Comparison of ENCODE assay signal across 11 mouse cellular contexts in the genomic region with DNA sequence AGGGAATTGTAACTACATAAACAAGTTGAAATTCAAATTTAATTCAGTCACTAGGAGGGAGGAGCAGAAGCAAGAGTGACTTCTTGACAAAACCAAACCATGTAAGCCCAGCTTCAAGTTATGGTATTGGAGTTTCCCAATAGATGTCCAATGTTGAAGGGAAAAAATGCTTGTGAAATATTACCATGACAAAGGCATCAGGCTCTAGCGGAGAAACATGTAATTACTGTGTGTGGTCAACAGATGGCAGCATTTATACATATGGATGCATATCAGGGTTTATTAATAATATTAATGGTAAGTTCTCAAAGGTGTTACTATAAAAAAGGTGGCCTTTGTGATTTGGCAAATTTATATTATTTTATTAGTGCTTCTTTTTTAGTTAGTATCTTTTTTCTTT. TPM values are rescaled to one million over a fixed set of nuclear protein-coding genes. Genes with fewer than 3 reads are reported as not detected.
A peak's percentile ranks its signal among the peaks of the same experiment; 100 is the strongest.
DNase-seq lines count a peak whose midpoint lies in the region; ATAC-seq and TF ChIP-seq lines count a peak whose summit lies in the region.
"Had no signal": no experiment of that assay in that cellular context is flagged by ENCODE, and none has a peak within 500 bp of the region (broad histone marks: within the 10 kb centered on the region; RNA-seq: fewer than 3 reads in every experiment).

No protein-coding gene starts in this region.

- H3K9me3 ChIP-seq in intestine, postnatal 0 days (ENCODE audit: control insufficient read depth), result no peaks in the 10 kb centered on the region
- no peaks in the 10 kb centered on the region for H3K9me3 ChIP-seq in intestine, embryonic 16.5 days (ENCODE audit: control insufficient read depth, low read length)
- H3K9me3 ChIP-seq: embryonic facial prominence, embryonic 12.5 days; limb, embryonic 13.5 days; stomach, embryonic 15.5 days had no signal

- no peaks in the 10 kb centered on the region for H3K4me1 ChIP-seq in intestine, postnatal 0 days (replicated peaks; ENCODE audit: control insufficient read depth, insufficient read depth, low read length)
- no peaks in the 10 kb centered on the region for H3K4me1 ChIP-seq in intestine, embryonic 16.5 days (ENCODE audit: control insufficient read depth, insufficient read depth, low read length)
- H3K4me1 ChIP-seq: embryonic facial prominence, embryonic 12.5 days; limb, embryonic 13.5 days; stomach, embryonic 15.5 days had no signal

- TF ChIP-seq CTCF in intestine, postnatal 0 days (IDR thresholded peaks at IDR 0.05; ENCODE audit: low read depth), result peak; percentile 77

- no peak for ATAC-seq in intestine, postnatal 0 days
- no peak for ATAC-seq in intestine, embryonic 16.5 days
- ATAC-seq in inflammation-experienced regulatory T-cells, adult 6 months, result peak; percentile 63
- peak; percentile 61; the same call in 1 of the 2 replicates for ATAC-seq in neutrophil, adult 5-6 weeks (ENCODE audit: extremely low read depth, insufficient number of reproducible peaks, low FRiP score, poor library complexity, severe bottlenecking)
- no peak for ATAC-seq in erythroid progenitor cell, adult 5-6 weeks (replicated peaks; ENCODE audit: low FRiP score, poor library complexity, severe bottlenecking)

- no peaks in the 10 kb centered on the region for H3K36me3 ChIP-seq in intestine, postnatal 0 days (ENCODE audit: control insufficient read depth, insufficient read depth)
- no peaks in the 10 kb centered on the region for H3K36me3 ChIP-seq in intestine, embryonic 16.5 days (ENCODE audit: control insufficient read depth, insufficient read depth, low read length)
- H3K36me3 ChIP-seq: embryonic facial prominence, embryonic 12.5 days; limb, embryonic 13.5 days; stomach, embryonic 15.5 days had no signal

- peak; percentile 21 for DNase-seq in urinary bladder, postnatal 14 days (ENCODE audit: low spot score)
- DNase-seq in urinary bladder, adult 18-20 months (ENCODE audit: low spot score in 2 of 2), result no peak
- peak; percentile 50 to 64 for DNase-seq in cerebellum, postnatal 14 days

- no peak overlapping the region for H3K9ac ChIP-seq in intestine, postnatal 0 days (ENCODE audit: low read depth, low read length)
- no peak overlapping the region for H3K9ac ChIP-seq in intestine, embryonic 16.5 days (ENCODE audit: low read depth, low read length)
- H3K9ac ChIP-seq: embryonic facial prominence, embryonic 12.5 days; limb, embryonic 13.5 days; stomach, embryonic 15.5 days had no signal

- no peak overlapping the region for H3K4me3 ChIP-seq in intestine, postnatal 0 days (ENCODE audit: low read depth, low read length)
- H3K4me3 ChIP-seq in intestine, embryonic 16.5 days (ENCODE audit: low read length), result no peak overlapping the region
- H3K4me3 ChIP-seq: embryonic facial prominence, embryonic 12.5 days; limb, embryonic 13.5 days; stomach, embryonic 15.5 days had no signal

- H3K27ac ChIP-seq in intestine, postnatal 0 days (ENCODE audit: low read depth, low read length), result no peak overlapping the region
- H3K27ac ChIP-seq in intestine, embryonic 16.5 days (ENCODE audit: low read length), result no peak overlapping the region
- H3K27ac ChIP-seq: embryonic facial prominence, embryonic 12.5 days; limb, embryonic 13.5 days; stomach, embryonic 15.5 days had no signal

- no peak overlapping the region for H3K4me2 ChIP-seq in intestine, postnatal 0 days (replicated peaks; ENCODE audit: low read depth)
- no peak overlapping the region for H3K4me2 ChIP-seq in intestine, embryonic 16.5 days (ENCODE audit: low read depth, low read length)
- H3K4me2 ChIP-seq: embryonic facial prominence, embryonic 12.5 days; limb, embryonic 13.5 days; stomach, embryonic 15.5 days had no signal

- 0% methylated on average over 1 of the region's 1 CpGs for WGBS in intestine, postnatal 0 days
- 0% methylated on average over 1 of the region's 1 CpGs for WGBS in intestine, embryonic 16.5 days

- no peaks in the 10 kb centered on the region for H3K27me3 ChIP-seq in intestine, postnatal 0 days (replicated peaks; ENCODE audit: control insufficient read depth, insufficient read depth, low read length)
- no peaks in the 10 kb centered on the region for H3K27me3 ChIP-seq in intestine, embryonic 16.5 days (replicated peaks; ENCODE audit: control insufficient read depth, insufficient read depth, low read length)
- H3K27me3 ChIP-seq: embryonic facial prominence, embryonic 12.5 days; limb, embryonic 13.5 days; stomach, embryonic 15.5 days had no signal

RNA-seq across cellular contexts. Expression of a gene that starts 13.9 kb away (rescaled TPM):
- polyA plus RNA-seq in intestine, postnatal 0 days (2015; fragmentation: Nextera tagmentation; extraction: Ambion mirVana), result 1.3 and 1.6 TPM in 2 replicates
- 0.34 and 0.50 TPM in 2 replicates for polyA plus RNA-seq in intestine, embryonic 16.5 days (2015; fragmentation: Nextera tagmentation; extraction: Ambion mirVana)
- not detected for polyA plus RNA-seq in inflammation-experienced regulatory T-cells, adult 6 months (2017; shearing (Covaris generic))
- total RNA-seq in neutrophil, adult 5-6 weeks (2017), result not detected in 2 replicates
- not detected in 2 replicates for total RNA-seq in erythroid progenitor cell, adult 5-6 weeks (2015; ENCODE audit: low replicate concordance)
- total RNA-seq in erythroid progenitor cell, adult 5-6 weeks (2017; ENCODE audit: low replicate concordance), result not detected in 2 replicates
- polyA plus RNA-seq: embryonic facial prominence, embryonic 12.5 days; limb, embryonic 13.5 days; stomach, embryonic 15.5 days had no signal

RNA-seq across cellular contexts. Expression of a gene that starts 20.0 kb away (rescaled TPM):
- polyA plus RNA-seq in intestine, postnatal 0 days (2015; fragmentation: Nextera tagmentation; extraction: Ambion mirVana), result 0.68 and 1.0 TPM in 2 replicates
- polyA plus RNA-seq in intestine, embryonic 16.5 days (2015; fragmentation: Nextera tagmentation; extraction: Ambion mirVana), result 1.1 and 1.4 TPM in 2 replicates
- polyA plus RNA-seq in inflammation-experienced regulatory T-cells, adult 6 months (2017; shearing (Covaris generic)), result 1 to 10 TPM in 1 of 3 experiments, under 1 TPM in 2; 0.43 to 1.4 (median 0.69) TPM
- not detected in 2 replicates for total RNA-seq in neutrophil, adult 5-6 weeks (2017)
- total RNA-seq in erythroid progenitor cell, adult 5-6 weeks (2015; ENCODE audit: low replicate concordance), result not detected in 2 replicates
- total RNA-seq in erythroid progenitor cell, adult 5-6 weeks (2017; ENCODE audit: low replicate concordance), result not detected in 2 replicates

Comparison
In these comparisons a context has a peak if more than half of its experiments do, and no peak if none do; other contexts are left out.
1. DNase-seq: peak in urinary bladder, postnatal 14 days (single experiment) and cerebellum, postnatal 14 days (2 of 2); none in urinary bladder, adult 18-20 months (0 of 2).
2. ATAC-seq: peak in inflammation-experienced regulatory T-cells, adult 6 months (single experiment) and neutrophil, adult 5-6 weeks (single experiment); none in intestine, postnatal 0 days (single experiment), intestine, embryonic 16.5 days (single experiment) and erythroid progenitor cell, adult 5-6 weeks (single experiment).